Mouse (Mus musculus) heart, adult 11 months (tissue): ENCODE measurements around the gene Zswim5.
A peak's percentile ranks its signal among the peaks of the same experiment; 100 is the strongest.

ENCODE experiments used
- DNase-seq: peaks from one replicate; pipeline ENCODE4 v3.0.0; 2022

Zswim5 gene

DNA sequence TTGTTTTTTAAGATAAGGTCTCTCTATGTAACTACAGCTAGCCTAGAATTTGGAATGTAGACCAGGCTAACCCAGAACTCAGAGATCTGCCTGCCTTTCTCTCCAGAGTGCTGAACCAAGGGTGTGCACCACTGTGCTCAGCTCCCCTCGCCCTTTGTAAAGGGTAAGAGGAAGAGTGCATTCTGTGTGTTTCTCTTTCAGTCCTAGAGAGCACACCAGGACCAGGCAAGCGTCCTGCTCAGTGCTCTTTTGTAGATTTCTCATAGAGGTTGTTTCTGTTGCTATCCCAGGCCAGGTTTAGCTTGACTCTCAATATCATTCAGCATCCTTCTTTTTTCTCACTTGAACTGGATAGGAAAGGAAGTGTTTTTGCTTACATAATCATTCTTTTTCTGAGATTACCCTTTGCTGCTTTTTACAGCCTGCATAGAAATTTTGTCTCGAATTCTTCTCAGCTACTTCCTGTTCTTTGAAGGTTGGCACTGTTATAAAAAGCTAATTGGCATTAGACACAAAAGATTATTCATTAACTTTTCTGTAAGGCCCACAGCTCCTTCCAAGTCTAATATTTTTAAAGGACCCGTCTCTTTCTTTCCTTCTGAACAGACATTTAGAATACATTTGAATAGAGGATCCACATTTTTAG, 51.0 kb downstream of the Zswim5 start:
- no peak for DNase-seq

DNA sequence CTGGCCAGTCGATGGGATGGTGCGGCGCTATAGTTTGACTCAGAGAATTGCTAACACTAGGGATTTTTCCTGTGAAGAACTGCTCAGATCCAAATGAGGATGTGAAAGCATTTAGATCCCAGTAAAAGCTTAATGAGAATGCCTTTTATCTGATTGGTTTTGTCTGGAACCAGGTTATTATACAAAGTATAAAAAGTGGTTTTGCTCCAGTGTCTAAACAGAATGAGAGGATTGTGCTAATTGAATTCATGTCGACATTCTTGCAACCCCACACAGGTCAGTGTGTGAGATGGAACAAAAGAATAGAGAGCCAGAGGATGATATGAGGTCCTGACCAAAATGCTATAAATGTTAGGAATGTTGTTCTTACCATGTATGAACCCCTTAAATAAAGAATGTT, 62.4 kb downstream of the Zswim5 start:
- peak; percentile 52 for DNase-seq

DNA sequence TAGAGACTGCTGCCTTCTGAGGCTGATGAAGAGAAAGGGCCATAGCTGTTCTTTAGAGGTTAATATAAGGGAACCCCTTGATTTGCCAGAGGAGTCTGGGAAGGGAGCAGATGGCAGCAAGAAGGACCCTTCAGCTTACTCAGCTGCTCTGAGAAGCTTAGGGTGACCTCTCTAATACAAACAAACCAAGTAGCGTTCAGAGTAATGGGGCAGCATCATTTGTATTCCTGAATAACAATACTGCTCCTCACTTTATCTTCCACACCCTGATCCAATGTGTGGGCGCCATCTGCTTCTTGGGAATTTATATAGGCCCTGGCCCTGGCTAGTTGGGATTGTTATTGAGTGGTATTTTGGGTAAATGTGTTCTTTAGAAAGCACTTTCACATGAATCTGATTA, 65.5 kb downstream of the Zswim5 start:
- no peak for DNase-seq

DNA sequence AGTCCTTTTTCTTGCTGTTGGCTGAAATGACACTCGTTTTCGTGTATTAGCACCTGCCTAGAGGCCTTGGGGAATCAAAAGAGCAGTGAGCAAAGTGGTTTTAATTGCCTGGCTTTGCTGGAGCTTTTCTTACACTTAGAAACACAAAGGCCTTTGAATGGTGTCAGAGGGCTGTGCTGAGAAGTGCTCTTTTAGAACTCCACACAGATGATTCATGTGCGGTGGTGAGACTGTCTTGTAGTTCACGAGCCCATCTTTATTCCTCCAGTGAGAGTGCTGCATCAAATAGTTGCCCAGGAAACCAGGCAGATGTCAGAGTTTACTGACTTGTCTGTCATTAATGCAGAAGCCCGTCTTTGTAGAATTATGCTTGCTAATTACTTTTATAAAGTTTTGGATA, 66.9 kb downstream of the Zswim5 start:
- DNase-seq, result no peak

DNA sequence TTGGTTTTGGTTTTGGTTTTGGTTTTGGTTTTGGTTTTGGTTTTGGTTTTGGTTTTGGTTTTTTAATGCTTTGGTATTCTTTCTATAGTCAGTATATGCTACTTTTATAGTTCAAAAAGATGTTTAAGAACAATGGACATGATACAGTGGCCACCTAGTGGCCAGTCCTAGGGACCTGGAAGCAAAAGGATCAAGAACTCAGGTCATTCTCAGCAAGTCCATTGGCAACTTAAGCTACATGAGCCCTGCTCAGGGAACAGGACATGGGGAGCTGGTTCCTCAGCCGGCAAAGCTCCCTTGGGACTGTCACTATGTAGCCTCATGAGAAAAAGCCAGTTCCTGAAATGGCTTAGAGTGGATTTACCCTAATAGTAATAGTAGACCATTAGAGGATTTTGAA, 74.5 kb downstream of the Zswim5 start:
- no peak for DNase-seq

DNA sequence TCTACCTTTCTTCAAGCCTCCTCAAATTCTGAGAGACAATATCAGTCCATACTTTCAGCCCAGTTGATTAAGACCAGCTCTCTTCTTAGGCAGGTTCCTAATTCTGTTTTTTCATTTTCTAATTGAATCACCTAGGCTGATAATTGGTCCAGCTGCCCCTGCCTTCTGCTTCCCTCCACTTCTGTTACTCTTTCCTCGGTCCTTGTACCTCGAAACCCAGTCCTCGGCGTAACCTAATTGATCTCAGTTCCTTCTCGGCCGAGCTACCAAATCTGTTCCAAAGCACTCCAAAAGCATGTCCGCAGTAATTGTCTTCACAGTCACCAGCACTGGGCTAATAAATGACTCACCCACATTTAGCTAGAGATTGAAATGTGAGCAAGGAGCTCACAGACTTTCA, 77.8 kb downstream of the Zswim5 start:
- peak; percentile 65 for DNase-seq

DNA sequence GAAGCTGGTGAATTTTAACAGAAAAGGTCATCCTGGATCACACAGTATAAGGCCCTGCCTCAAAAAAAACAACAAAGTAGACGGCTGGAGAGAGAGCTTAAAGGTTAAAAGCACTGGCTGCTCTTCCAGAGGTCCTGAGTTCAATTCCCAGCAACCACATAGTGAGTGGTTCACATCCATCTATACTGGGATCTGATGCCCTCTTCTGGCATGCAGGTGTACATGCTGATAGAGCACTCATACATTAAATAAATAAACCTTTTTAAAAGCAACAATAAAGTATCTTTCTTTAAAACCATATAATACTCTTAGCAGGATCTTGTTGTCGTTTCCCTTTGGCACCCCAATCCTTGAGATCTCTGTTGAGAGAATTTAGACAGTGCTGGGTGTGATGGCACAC, 99.3 kb downstream of the Zswim5 start:
- DNase-seq, result peak; percentile 12

DNA sequence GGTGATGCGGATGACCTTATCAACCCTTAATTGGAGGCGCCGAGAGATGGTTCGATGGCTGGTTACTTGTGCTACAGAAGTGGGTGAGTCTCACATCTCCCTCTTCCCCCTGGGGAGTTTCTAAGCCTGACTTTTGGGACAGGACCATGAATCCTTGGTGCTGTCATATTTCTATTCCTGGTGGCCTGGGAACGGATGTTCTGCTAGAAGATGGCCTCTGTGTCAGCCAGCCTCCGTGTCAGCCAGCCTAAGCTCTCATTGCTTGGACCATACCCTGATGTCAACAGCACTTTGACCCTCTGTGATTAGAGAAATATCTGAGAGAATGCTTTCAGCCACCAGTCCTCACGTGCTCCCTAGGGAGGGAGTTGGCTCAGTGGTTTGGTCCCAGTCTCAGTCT, 108.5 kb downstream of the Zswim5 start:
- peak; percentile 92 for DNase-seq

DNA sequence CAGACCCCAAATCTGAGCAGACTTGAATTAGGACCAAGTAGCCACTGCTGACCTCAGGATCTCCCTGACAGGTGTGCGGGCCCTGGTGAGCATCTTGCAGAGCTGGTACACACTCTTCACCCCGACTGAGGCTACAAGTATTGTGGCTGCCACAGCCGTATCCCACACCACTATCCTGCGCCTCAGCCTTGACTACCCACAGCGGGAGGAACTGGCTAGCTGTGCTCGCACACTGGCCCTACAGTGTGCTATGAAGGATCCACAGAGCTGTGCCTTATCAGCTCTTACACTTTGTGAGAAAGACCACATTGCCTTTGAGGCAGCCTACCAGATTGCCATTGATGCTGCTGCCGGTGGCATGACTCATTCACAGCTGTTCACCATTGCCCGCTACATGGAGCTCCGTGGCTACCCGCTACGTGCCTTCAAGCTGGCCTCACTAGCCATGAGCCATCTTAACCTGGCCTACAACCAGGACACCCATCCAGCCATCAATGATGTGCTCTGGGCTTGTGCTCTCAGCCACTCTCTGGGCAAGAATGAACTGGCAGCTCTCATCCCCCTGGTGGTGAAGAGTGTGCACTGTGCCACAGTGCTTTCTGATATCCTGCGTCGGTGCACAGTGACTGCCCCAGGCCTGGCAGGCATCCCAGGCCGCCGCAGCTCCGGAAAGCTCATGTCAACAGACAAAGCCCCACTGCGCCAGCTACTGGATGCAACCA, 109.4 kb downstream of the Zswim5 start:
- peak; percentile 96 for DNase-seq

DNA sequence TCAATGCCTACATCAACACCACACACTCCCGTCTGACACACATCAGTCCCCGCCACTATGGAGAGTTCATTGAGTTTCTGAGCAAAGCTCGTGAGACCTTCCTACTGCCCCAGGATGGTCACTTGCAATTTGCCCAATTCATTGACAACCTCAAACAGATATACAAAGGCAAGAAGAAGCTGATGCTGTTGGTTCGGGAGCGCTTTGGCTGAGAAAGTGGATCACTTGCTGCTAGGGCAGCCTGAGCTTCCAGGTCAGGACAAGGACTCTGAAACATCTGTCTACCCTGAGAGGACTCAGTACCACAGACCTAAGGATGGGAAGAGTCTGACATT, 109.9 kb downstream of the Zswim5 start:
- DNase-seq, result no peak

DNA sequence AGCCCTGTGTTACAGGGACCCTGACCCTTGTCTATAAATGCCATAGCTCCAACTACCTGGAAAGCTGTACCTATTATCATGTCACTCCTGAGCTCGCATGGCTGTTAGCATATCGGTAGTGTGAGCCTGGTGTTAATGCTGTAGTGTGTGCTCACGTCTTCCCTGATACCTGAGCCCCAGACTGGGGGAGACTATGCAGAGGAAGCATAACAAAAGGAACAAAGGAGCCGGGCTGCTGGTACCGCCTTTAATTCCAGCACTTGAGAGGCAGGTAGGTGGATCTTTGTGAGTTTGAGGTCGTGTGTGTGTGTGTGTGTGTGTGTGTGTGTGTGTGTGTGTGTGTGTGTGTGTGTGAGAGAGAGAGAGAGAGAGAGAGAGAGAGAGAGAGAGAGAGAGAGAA, 112.6 kb downstream of the Zswim5 start:
- no peak for DNase-seq

DNA sequence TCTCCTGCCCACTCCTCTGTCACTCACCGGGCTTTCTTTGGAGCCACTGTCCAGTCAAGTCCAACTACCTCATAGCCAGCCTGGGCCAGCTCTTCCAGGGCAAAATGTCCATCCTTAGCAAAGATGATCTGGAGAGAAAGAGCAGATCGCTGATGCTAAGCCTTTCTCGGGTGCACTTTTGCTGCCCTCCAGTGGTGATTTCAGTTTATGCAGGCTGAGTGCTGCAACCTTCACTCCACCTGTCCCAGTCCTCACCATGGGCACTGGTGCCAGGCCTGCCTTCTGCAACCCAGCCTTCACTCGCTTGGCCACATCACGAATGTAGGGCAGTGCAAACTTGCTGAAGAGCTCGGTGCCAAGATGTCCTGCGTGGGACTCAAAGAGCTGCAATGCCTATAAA, 114.2 kb downstream of the Zswim5 start:
- DNase-seq, result peak; percentile 96

DNA sequence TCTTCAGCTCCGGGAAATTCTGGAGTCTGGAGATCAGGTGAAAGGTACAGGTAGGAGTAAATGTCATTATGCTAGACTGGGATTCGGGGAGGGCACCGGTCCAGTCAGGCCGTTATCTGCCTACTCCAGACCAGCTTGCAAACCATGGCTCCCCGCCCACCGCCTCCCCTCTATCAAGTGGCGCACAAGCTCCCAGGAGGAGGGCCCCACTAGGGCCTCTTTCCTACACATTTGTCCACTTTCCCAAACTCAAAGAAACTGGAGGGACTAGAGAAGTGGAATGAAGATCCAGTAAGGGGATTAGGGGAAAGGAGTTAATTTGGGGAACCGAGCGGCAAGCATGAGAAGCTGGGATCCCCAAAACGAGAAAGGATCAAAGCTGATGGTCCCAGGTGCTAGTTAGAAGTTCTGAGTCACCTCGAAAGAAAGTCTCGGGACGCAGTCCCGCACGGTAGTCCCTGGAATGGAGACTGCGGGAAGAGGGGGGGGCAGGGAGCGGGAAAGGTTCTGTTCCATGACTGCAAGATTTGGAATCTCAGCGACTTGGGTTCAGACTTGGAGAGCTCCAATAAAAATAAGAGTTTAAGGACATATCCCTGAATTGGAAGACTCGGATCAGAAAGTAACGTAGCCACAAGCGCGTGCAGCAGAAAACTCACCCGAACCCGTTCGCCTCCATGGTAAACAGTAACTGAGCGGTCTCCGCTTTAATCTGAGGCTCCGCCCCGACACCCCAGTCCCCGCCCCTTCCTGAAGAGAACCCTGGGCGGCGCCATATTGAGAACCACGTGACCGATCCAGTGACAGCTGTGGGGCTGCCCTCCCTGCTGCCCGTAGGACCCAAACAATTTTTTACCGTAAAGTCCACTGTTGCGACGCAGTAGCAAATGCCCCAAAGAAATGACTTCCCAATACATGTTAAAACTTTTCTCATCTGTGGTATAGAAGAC, 116.8 kb downstream of the Zswim5 start, which contains the start of gene Urod:
Gene Urod (minus strand): TSS at position 742 of the 950 bp plus-strand sequence.
- peak; percentile 99 for DNase-seq

DNA sequence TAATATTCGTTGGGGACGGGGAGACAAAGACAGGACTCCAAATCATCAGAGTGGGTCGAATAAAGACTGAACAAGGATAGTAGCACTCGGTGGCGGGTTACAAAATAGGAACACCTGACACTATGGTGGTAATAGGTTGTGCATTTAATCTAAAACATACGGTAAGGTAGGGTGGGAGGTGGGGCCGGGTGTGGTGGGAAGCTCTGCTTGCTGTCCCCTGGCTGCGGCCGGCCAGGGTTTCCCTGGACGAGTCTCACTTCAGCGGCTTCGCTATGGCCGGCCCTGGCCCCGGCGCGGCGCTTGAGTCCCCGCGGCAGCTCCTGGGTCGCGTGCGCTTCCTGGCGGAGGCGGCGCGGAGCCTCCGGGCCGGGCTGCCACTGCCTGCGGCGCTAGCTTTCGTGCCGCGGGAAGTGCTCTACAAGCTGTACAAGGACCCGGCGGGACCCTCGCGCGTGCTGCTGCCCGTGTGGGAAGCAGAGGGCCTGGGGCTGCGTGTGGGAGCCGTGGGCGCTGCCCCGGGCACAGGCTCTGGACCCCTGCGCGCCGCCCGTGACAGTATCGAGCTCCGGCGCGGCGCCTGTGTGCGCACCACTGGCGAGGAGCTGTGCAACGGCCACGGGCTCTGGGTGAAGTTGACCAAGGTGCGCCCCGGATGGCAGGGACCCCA, 118.1 kb downstream of the Zswim5 start, which contains the start of gene Hectd3:
Gene Hectd3 (plus strand): TSS at position 187 of the 667 bp plus-strand sequence.
- peak; percentile 97 for DNase-seq

DNA sequence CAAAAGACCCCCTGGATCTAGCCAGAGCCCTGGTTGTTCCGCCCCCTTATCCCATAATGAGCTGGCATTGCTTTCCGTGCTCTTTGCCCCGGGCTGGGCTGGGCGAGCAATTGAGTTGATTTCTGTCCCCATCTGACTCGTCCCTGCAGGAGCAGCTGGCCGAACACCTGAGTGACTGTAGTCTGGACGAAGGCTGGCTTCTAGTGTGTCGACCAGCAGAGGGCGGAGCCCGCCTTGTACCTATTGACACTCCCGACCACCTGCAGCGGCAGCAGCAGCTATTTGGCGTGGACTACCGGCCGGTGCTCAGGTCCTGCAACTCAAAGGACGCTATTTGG, 118.6 kb downstream of the Zswim5 start:
- DNase-seq, result peak; percentile 96

DNA sequence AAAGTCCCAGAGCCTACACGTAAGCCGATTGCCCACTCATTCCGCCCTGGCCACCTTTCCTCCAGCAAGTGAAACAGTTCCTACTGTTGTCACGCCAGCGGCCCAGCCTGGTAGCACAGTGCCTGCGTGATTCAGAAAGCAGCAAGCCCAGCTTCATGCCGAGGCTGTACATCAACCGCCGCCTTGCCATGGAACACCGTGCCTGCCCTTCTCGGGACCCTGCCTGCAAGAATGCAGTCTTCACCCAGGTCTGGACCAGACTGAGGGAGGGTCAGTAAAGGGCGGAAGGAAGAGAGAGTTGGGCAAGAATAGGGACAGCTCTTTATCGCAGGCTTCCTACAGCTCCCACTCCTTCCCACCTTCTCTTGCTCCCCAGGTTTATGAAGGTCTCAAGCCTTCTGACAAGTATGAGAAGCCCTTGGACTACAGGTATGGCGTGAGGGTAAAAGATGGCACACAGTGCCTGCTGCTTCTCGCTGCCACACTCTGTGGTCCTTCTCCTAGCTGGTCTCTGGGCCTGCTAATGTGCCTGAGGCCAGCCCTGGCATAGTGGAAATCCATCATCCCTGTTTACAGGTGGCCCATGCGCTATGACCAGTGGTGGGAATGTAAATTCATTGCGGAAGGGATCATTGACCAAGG, 122.5 kb downstream of the Zswim5 start:
- peak; percentile 82 for DNase-seq

DNA sequence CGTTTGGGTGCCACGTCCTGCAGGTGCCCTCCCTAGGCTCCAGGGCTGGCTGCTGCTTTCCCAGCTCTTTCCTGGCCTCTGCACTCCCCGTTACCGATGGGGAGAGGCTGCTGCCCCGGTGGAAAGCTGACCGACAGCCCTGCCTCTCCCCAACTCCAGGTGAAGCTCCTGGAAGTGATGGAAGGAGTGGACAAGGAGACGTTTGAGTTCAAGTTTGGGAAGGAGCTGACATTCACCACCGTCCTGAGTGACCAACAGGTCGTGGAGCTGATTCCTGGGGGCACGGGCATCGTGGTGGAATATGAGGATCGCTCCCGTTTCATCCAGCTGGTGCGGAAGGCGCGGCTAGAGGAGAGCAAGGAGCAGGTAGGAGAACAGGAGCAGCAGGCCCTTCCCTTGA, 124.8 kb downstream of the Zswim5 start:
- DNase-seq, result peak; percentile 90

DNA sequence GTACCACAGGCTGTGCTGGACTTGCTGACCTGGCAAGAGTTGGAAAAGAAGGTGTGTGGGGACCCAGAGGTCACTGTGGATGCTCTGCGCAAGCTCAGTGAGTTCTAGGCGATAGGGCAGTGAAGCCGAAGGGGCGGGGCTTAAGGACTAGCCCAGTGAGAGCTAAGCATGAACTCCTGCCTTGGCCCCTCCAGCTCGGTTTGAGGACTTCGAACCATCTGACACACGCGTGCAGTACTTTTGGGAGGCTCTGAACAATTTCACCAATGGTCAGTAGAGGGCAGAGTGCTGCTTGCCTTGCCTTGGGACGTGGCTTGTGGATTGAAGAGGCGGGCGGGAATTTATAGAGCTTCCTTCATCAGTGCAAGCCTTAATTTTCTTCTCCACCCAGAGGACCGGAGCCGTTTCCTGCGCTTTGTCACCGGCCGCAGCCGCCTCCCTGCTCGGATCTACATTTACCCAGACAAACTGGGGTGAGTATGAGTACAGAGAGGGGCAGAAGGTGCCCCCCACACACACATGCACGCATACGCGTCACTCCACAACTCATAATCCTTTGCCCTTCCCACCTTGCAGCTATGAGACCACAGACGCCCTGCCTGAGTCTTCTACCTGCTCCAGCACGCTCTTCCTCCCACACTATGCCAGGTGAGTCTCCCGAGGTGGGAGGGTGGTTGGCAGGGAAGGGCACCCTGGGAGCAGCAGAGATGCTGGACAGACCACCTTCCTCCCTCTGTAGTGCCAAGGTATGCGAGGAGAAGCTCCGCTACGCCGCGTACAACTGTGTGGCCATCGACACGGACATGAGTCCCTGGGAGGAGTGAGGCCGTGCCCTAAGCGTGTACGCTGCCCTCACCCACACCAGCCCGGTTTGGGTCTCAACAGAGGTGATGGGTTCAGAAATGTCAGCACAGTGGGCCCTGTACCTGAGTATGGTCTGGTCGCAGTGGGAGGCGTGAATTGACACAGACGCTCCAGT, 125.7 kb downstream of the Zswim5 start:
- peak; percentile 96 for DNase-seq

DNA sequence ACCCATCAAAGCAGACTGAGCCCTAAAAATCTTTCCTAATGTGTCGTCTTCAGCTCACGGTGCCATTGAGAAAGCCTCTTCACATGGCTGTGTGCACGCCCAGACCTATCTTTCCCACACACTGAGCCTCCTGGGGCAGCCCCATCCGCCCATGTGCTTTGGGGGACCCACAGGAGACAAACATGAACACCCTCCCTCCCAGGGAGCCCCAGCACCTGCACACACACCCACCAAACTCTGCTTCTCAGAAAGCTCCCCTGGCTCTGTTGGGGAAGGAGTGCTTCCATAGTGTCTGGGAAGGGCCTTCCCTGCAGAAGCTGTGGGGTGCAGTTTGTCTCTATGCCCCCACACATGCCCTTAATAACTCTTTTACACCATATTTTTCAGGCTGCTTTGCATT, 127.5 kb downstream of the Zswim5 start:
- peak; percentile 84 for DNase-seq

DNA sequence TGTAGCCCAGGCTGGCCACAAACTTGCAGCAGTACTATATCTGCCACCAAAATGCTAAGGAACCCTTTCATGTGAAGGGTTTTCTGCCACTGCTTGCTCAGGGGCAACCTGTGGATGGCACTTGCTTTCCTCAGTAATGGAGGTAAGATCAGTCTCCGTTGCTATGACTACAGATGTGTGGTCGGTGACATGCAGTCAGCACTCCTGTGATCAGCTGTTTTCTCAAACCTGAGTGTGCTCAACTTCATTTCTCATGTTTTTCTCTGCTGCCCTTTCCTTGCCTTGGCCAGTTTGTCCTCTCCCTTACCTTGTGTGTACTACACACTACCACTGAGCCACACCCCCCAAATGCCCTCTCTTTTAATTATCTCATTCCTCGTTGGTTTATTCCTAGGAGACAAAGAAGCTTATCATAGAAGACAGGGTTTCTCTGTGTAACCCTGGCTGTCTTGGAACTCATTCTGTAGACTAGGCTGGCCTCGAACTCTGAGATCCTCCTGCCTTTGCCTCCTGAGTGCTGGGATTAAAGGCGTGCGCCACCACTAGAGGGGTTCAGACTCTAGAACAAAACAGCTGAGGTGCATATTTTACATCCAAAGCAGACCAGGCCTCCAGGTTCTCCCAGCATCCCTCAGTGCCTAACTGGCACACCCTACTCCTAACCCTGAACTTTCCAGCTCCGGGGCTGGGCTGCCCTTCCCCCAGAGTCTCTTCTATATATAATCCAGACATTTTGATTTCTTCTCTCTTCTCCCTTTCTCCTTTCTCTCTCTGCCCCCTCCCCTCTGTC, 128.6 kb downstream of the Zswim5 start:
- DNase-seq, result peak; percentile 86
